Mouse (Mus musculus) stomach, embryonic 14.5 days (tissue): Measurements from ENCODE around the gene Twist2. TPM values are rescaled to one million over a fixed set of nuclear protein-coding genes. Genes with fewer than 3 reads are reported as not detected.

ENCODE experiments used
- ATAC-seq: fragments of 200-750 bp; cut with Nextera tagmentation; 2 replicates; pipeline ENCODE4 v1.8.0; 2017; ENCODE audit warnings: low read depth, moderate TSS enrichment; ENCODE audit not compliant: insufficient number of reproducible peaks, insufficient read depth, low FRiP score
- H3K27ac ChIP-seq: fragments of 300-500 bp; sonication (generic); 2 replicates; pipeline ENCODE4 v1.5.1; 2014; ENCODE audit warnings: mild to moderate bottlenecking, low read length, moderate library complexity, mixed read lengths
- H3K27me3 ChIP-seq: fragments of 300-500 bp; sonication (generic); 2 replicates; pipeline ENCODE4 v1.6.1; 2014; ENCODE audit warnings: low read length, control low read depth, mixed read lengths; ENCODE audit not compliant: control insufficient read depth, insufficient read depth
- H3K36me3 ChIP-seq: fragments of 300-500 bp; sonication (generic); 2 replicates; pipeline ENCODE4 v1.6.1; 2014; ENCODE audit warnings: mild to moderate bottlenecking, control low read depth, low read length, moderate library complexity, mixed read lengths; ENCODE audit not compliant: control insufficient read depth, insufficient read depth
- H3K4me1 ChIP-seq: fragments of 300-500 bp; sonication (generic); 2 replicates; pipeline ENCODE4 v1.6.1; 2014; ENCODE audit warnings: low read length, control low read depth, mixed read lengths; ENCODE audit not compliant: control insufficient read depth, insufficient read depth
- H3K4me2 ChIP-seq: fragments of 300-500 bp; sonication (generic); replicated peaks from 2 replicates; pipeline ENCODE4 v1.6.1; 2014; ENCODE audit warnings: low read depth, low read length, control low read depth
- H3K4me3 ChIP-seq: fragments of 300-500 bp; sonication (generic); 2 replicates; pipeline ENCODE4 v1.5.1; 2014; ENCODE audit warnings: low read depth, low read length, control low read depth
- H3K9ac ChIP-seq: fragments of 300-500 bp; sonication (generic); replicated peaks from 2 replicates; pipeline ENCODE4 v1.6.1; 2014; ENCODE audit warnings: low read depth, mild to moderate bottlenecking, control low read depth, low read length, moderate library complexity, mixed read lengths
- H3K9me3 ChIP-seq: fragments of 300-500 bp; sonication (generic); 2 replicates; pipeline ENCODE4 v1.6.1; 2016; ENCODE audit warnings: low read depth, low read length, control low read depth; ENCODE audit not compliant: control insufficient read depth
- WGBS: fragments of 180-500 bp; shearing (Covaris S2); extraction: QIAGEN DNeasy Blood & Tissue Kit; methylation state at CpG from one replicate; pipeline ENCODE4 v1.1.7; 2014; 5-methylcytosine and 5-hydroxymethylcytosine counted together
- polyA plus RNA-seq: library from polyadenylated mRNA; unstranded; fragments of >200 nt; fragmentation: Nextera tagmentation; extraction: Ambion mirVana; gene quantifications from 2 replicates; pipeline ENCODE4 v1.2.1, GENCODE M21; 2014

Twist2 gene
- polyA plus RNA-seq, 1 experiment from 2014 or later = 10.7 TPM

- WGBS = 81% methylated on average over 9 of the region's 9 CpGs
- Histone ChIP-seq H3K4me3 (no peak overlapping the region), H3K27me3 (no peaks in the 10 kb centered on the region), H3K9me3 (no peaks in the 10 kb centered on the region), H3K27ac (no peak overlapping the region), H3K4me2 (no peak overlapping the region), H3K36me3 (no peaks in the 10 kb centered on the region), H3K4me1 (peaks cover 11% of the 10 kb centered on the region; the same call in 1 of the 2 replicates), H3K9ac (no peak overlapping the region)
- no peak for ATAC-seq
Measured at GRCm38 (mm10) chr1:91845380-91845957, 44.2 kb downstream of the Twist2 start.

- WGBS = 74% methylated on average over 7 of the region's 7 CpGs
Measured at GRCm38 (mm10) chr1:91851300-91851699, 50.0 kb downstream of the Twist2 start.

GRCm38 (mm10) chr1:91856771-91857664 lies 55.8 kb downstream of the Twist2 start:
- no peaks in the 10 kb centered on the region for H3K27me3 ChIP-seq
- H3K4me2 ChIP-seq = no peak overlapping the region
- no peak overlapping the region for H3K27ac ChIP-seq
- no peaks in the 10 kb centered on the region for H3K36me3 ChIP-seq
- 45% methylated on average over 9 of the region's 9 CpGs for WGBS
- H3K9ac ChIP-seq = no peak overlapping the region
- H3K4me3 ChIP-seq = no peak overlapping the region
- no peaks in the 10 kb centered on the region for H3K9me3 ChIP-seq
- no peak for ATAC-seq
- no peaks in the 10 kb centered on the region for H3K4me1 ChIP-seq

More at GRCm38 (mm10) chr1:91851300-91851699, 50.0 kb downstream of the Twist2 start:
- no peaks in the 10 kb centered on the region for H3K36me3 ChIP-seq
- H3K4me1 ChIP-seq = 0 out of 2 replicates have a peak, but pooled peaks cover 2% of the 10 kb centered on the region
- H3K4me2 ChIP-seq = no peak overlapping the region
- no peak overlapping the region for H3K4me3 ChIP-seq
- no peaks in the 10 kb centered on the region for H3K27me3 ChIP-seq
- no peak for ATAC-seq
- H3K9me3 ChIP-seq = no peaks in the 10 kb centered on the region
- no peak overlapping the region for H3K9ac ChIP-seq
- H3K27ac ChIP-seq = no peak overlapping the region

GRCm38 (mm10) chr1:91858101-91858790 lies 57.0 kb downstream of the Twist2 start:
- Histone ChIP-seq H3K9ac (no peak overlapping the region), H3K4me3 (no peak overlapping the region), H3K4me2 (no peak overlapping the region), H3K27me3 (no peaks in the 10 kb centered on the region), H3K36me3 (no peaks in the 10 kb centered on the region), H3K4me1 (no peaks in the 10 kb centered on the region), H3K27ac (no peak overlapping the region), H3K9me3 (no peaks in the 10 kb centered on the region)
- WGBS = 81% methylated on average over 11 of the region's 11 CpGs
- no peak for ATAC-seq

- Histone ChIP-seq H3K9me3 (no peaks in the 10 kb centered on the region), H3K4me3 (no peak overlapping the region), H3K27ac (no peak overlapping the region), H3K36me3 (no peaks in the 10 kb centered on the region), H3K27me3 (no peaks in the 10 kb centered on the region), H3K4me1 (no peaks in the 10 kb centered on the region), H3K4me2 (no peak overlapping the region), H3K9ac (no peak overlapping the region)
- ATAC-seq = no peak
- 97% methylated on average over 1 of the region's 1 CpGs for WGBS
Measured at GRCm38 (mm10) chr1:91858901-91859300, 57.6 kb downstream of the Twist2 start.

- H3K27me3 ChIP-seq = no peaks in the 10 kb centered on the region
- H3K4me1 ChIP-seq = no peaks in the 10 kb centered on the region
- no peak overlapping the region for H3K27ac ChIP-seq
- no peak overlapping the region for H3K9ac ChIP-seq
- no peak for ATAC-seq
- H3K36me3 ChIP-seq = no peaks in the 10 kb centered on the region
- H3K9me3 ChIP-seq = no peaks in the 10 kb centered on the region
- 58% methylated on average over 7 of the region's 7 CpGs for WGBS
- no peak overlapping the region for H3K4me2 ChIP-seq
- no peak overlapping the region for H3K4me3 ChIP-seq
Measured at GRCm38 (mm10) chr1:91861511-91861910, 60.2 kb downstream of the Twist2 start.

- H3K36me3 ChIP-seq = no peaks in the 10 kb centered on the region
Measured at GRCm38 (mm10) chr1:91866001-91866400, 64.7 kb downstream of the Twist2 start.

GRCm38 (mm10) chr1:91871101-91871500 lies 69.8 kb downstream of the Twist2 start:
- Histone ChIP-seq H3K4me2 (no peak overlapping the region), H3K9ac (no peak overlapping the region), H3K27ac (no peak overlapping the region), H3K4me1 (peaks cover 43% of the 10 kb centered on the region), H3K27me3 (no peaks in the 10 kb centered on the region), H3K36me3 (no peaks in the 10 kb centered on the region), H3K9me3 (no peaks in the 10 kb centered on the region), H3K4me3 (no peak overlapping the region)
- ATAC-seq = no peak
- 33% methylated on average over 6 of the region's 6 CpGs for WGBS

More at GRCm38 (mm10) chr1:91866001-91866400, 64.7 kb downstream of the Twist2 start:
- no peak overlapping the region for H3K4me3 ChIP-seq
- 54% methylated on average over 2 of the region's 2 CpGs for WGBS
- no peaks in the 10 kb centered on the region for H3K27me3 ChIP-seq
- no peak for ATAC-seq
- H3K9me3 ChIP-seq = no peaks in the 10 kb centered on the region
- H3K4me2 ChIP-seq = no peak overlapping the region
- H3K27ac ChIP-seq = no peak overlapping the region
- H3K9ac ChIP-seq = no peak overlapping the region
- H3K4me1 ChIP-seq = peaks cover 10% of the 10 kb centered on the region
